Mouse (Mus musculus) heart, postnatal 0 days (tissue): ENCODE results near the gene Cdk14.

ENCODE experiments used
- CTCF ChIP-seq: IDR thresholded peaks from 2 replicates; pipeline ENCODE4 v1.5.1; 2016; ENCODE audit warnings: antibody characterized with exemption, control low read depth, low read depth
- EP300 ChIP-seq: IDR thresholded peaks from 2 replicates; pipeline ENCODE4 v1.6.1; 2016; ENCODE audit warnings: antibody characterized with exemption, low read depth

- TF ChIP-seq CTCF: no peak
- TF ChIP-seq EP300: no peak
These were observed 526.3 kb downstream of the Cdk14 start for GRCm38 (mm10) chr5:4893852-4894207.
